Mouse (Mus musculus) liver, adult 2 months (tissue): ENCODE results near the gene B230118H07Rik.

Source experiments
- CTCF ChIP-seq: fragments of 200-500 bp; IDR thresholded peaks from 2 replicates; pipeline ENCODE4 v1.5.1; 2011; ENCODE audit warnings: low read depth, low read length, control low read depth
- POLR2A ChIP-seq: fragments of 200-500 bp; IDR thresholded peaks from 2 replicates; pipeline ENCODE4 v1.6.1; 2011; ENCODE audit warnings: low read length, control low read depth; ENCODE audit not compliant: insufficient read depth; ENCODE audit errors: extremely low read depth

GRCm38 (mm10) chr2:101621611-101622010 is 27.7 kb downstream of the B230118H07Rik start:
- no peak for TF ChIP-seq POLR2A
- no peak for TF ChIP-seq CTCF
